Mouse (Mus musculus) heart, adult 2 months (tissue): ENCODE data around the gene Hmgcr. TPM values are rescaled to one million over a fixed set of nuclear protein-coding genes. Genes with fewer than 3 reads are reported as not detected.

Experiments
- DNase-seq, 2 experiments: peaks; one replicate each; pipeline ENCODE4 v3.0.0; 2021
- H3K27ac ChIP-seq: fragments of 200-600 bp; 2 replicates; pipeline ENCODE4 v1.8.1; 2022
- H3K27me3 ChIP-seq: fragments of 200-500 bp; 2 replicates; pipeline ENCODE4 v1.6.1; 2012; ENCODE audit warnings: mild to moderate bottlenecking, low read length, inconsistent platforms, mixed read lengths; ENCODE audit not compliant: control insufficient read depth, insufficient read depth
- H3K36me3 ChIP-seq: fragments of 200-500 bp; 2 replicates; pipeline ENCODE4 v1.6.1; 2012; ENCODE audit warnings: low read length, inconsistent platforms; ENCODE audit not compliant: control insufficient read depth, insufficient read depth
- H3K4me1 ChIP-seq: fragments of 200-500 bp; 2 replicates; pipeline ENCODE4 v1.6.1; 2011; ENCODE audit warnings: low read length; ENCODE audit not compliant: control insufficient read depth, insufficient read depth
- H3K4me3 ChIP-seq: fragments of 200-600 bp; 2 replicates; pipeline ENCODE4 v1.8.1; 2022
- H3K79me2 ChIP-seq: fragments of 200-500 bp; replicated peaks from 2 replicates; pipeline ENCODE4 v1.6.1; 2012; ENCODE audit warnings: mild to moderate bottlenecking, inconsistent platforms, low read length, moderate library complexity, mixed read lengths; ENCODE audit not compliant: control insufficient read depth, insufficient read depth
- H3K9ac ChIP-seq: fragments of 200-500 bp; 2 replicates; pipeline ENCODE4 v1.6.1; 2012; ENCODE audit warnings: low read depth, mild to moderate bottlenecking, control low read depth, inconsistent platforms, low read length, mixed read lengths
- CTCF ChIP-seq: fragments of 200-600 bp; IDR thresholded peaks from 2 replicates; pipeline ENCODE4 v1.8.1; 2022; ENCODE audit warnings: antibody characterized with exemption, mild to moderate bottlenecking, moderate library complexity
- EP300 ChIP-seq: fragments of 200-500 bp; IDR thresholded peaks from 2 replicates; pipeline ENCODE4 v1.6.1; 2011; ENCODE audit warnings: low read depth, low read length, control low read depth; ENCODE audit not compliant: insufficient read depth
- POLR2A ChIP-seq: fragments of 200-500 bp; IDR thresholded peaks from 2 replicates; pipeline ENCODE4 v1.6.1; 2011; ENCODE audit warnings: mild to moderate bottlenecking, low read depth, low read length, control low read depth; ENCODE audit not compliant: insufficient read depth
- whole genome bisulfite sequencing: fragments of 180-500 bp; shearing (Covaris S2); methylation state at CpG from one replicate; pipeline ENCODE4 v1.1.7; 2018; 5-methylcytosine and 5-hydroxymethylcytosine counted together
- intact Hi-C: fragments of 180-260 bp; cut with DNase I; formaldehyde crosslinking; loops from one replicate; pipeline ENCODE4 v1.15.1; 2025
- polyA plus RNA-seq: library from polyadenylated mRNA; depleted of rRNA; stranded (reverse); fragments of >200 nt; gene quantifications from 2 replicates; pipeline ENCODE4 v1.2.3, GENCODE M21; 2012
- total RNA-seq, 2 experiments: library from RNA; stranded (reverse); gene quantifications; 2 replicates each; pipeline ENCODE4 v1.2.3; 2021

The Hmgcr gene
- total and polyA plus RNA-seq, 3 experiments = 2.7 to 10.0 (median 8.4) TPM

DNA sequence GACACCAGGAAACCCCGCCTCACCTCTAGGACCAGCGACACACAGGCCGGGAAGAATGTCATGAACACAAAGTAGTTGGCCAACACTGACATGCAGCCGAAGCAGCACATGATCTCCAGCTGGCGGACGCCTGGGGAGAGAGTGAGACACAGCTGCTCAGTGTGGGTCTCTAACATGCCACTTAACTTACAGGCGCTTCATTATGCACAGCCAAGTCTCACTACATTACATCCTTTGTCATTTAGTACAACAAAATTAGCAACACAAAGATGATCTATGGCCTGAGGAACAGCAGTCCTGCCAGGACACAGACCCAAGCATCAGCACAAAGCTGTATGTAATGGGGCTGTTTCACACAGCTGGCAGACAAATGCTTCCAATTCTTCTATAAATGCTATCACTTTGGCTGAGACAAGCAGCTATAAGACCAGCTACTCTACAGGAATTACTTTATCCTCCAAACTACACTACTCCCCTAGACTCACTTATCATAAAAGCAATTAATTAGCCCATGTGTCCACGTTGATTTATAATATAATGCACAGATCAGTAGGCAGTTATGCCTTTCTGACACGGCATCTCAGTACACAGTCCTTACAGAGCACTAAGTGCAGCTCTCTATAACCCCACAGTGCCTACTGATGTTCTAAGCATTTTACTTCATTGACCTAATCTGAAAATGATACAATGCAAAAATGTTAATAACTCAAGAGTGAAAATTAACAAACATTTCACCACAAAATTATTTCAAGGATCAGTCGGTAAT lies 10.5 kb downstream of the Hmgcr start:
- Histone ChIP-seq H3K9ac (no peak overlapping the region), H3K27me3 (no peaks in the 10 kb centered on the region), H3K27ac (no peak overlapping the region), H3K79me2 (no peaks in the 10 kb centered on the region), H3K4me3 (no peak overlapping the region), H3K4me1 (no peaks in the 10 kb centered on the region), H3K36me3 (peaks cover 5% of the 10 kb centered on the region)
- 62% methylated on average over 10 of the region's 10 CpGs for WGBS
- intact Hi-C loops = no loop called here
- DNase-seq = peak; percentile 24 to 25
- no peak for TF ChIP-seq EP300
- no peak for TF ChIP-seq CTCF
- TF ChIP-seq POLR2A = no peak

GRCm38 (mm10) chr13:96658936-96659335 lies 11.8 kb downstream of the Hmgcr start:
- Histone ChIP-seq H3K27me3 (no peaks in the 10 kb centered on the region), H3K4me3 (no peak overlapping the region), H3K4me1 (no peaks in the 10 kb centered on the region), H3K79me2 (no peaks in the 10 kb centered on the region), H3K9ac (no peak overlapping the region), H3K27ac (no peak overlapping the region), H3K36me3 (peaks cover 5% of the 10 kb centered on the region)
- WGBS = 64% methylated on average over 7 of the region's 7 CpGs
- intact Hi-C loops = no loop called here
- no peak for TF ChIP-seq EP300
- no peak for TF ChIP-seq POLR2A
- no peak for TF ChIP-seq CTCF
- DNase-seq = no peak

GRCm38 (mm10) chr13:96656673-96657072 lies 14.1 kb downstream of the Hmgcr start:
- no peak overlapping the region for H3K9ac ChIP-seq
- intact Hi-C loops = no loop called here
- no peak for DNase-seq
- H3K27ac ChIP-seq = no peak overlapping the region
- H3K4me1 ChIP-seq = no peaks in the 10 kb centered on the region
- no peaks in the 10 kb centered on the region for H3K79me2 ChIP-seq
- no peak for TF ChIP-seq POLR2A
- TF ChIP-seq CTCF = no peak
- TF ChIP-seq EP300 = no peak
- H3K36me3 ChIP-seq = peaks cover 3% of the 10 kb centered on the region; the same call in 1 of the 2 replicates
- 88% methylated on average over 1 of the region's 1 CpGs for WGBS
- no peaks in the 10 kb centered on the region for H3K27me3 ChIP-seq
- H3K4me3 ChIP-seq = no peak overlapping the region

DNA sequence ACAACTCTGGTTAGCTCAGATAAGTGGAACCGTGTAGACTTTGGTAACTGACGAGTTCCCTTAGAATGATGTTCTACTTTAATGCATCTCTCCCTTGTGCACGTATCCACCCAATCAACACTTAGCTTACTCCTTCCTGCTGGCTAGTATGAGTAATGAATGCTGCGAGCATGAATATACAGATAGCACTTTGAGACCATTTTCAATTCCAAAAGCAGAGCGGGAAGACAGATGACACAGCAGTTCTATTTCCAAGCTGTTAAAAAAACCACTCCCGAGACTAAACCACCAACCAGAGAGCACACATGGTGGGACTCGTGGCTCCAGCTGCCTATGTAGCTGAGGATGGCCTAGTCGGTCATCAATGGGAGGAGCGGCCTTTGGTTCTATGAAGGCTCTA lies 17.7 kb downstream of the Hmgcr start:
- H3K79me2 ChIP-seq = no peaks in the 10 kb centered on the region
- TF ChIP-seq EP300 (no peak), CTCF (no peak), POLR2A (no peak)
- DNase-seq = no peak
- H3K9ac ChIP-seq = no peak overlapping the region
- H3K27me3 ChIP-seq = no peaks in the 10 kb centered on the region
- H3K36me3 ChIP-seq = no peaks in the 10 kb centered on the region; the same call in 1 of the 2 replicates
- H3K4me1 ChIP-seq = no peaks in the 10 kb centered on the region
- H3K4me3 ChIP-seq = no peak overlapping the region
- intact Hi-C loops = no loop called here
- WGBS = 78% methylated on average over 9 of the region's 9 CpGs
- no peak overlapping the region for H3K27ac ChIP-seq

GRCm38 (mm10) chr13:96645822-96646221 lies 24.9 kb downstream of the Hmgcr start:
- no peaks in the 10 kb centered on the region for H3K79me2 ChIP-seq
- no peaks in the 10 kb centered on the region for H3K27me3 ChIP-seq
- WGBS = 54% methylated on average over 5 of the region's 5 CpGs
- no peak for TF ChIP-seq POLR2A
- no peak for TF ChIP-seq EP300
- no peak for TF ChIP-seq CTCF
- no peak overlapping the region for H3K27ac ChIP-seq
- no peak overlapping the region for H3K9ac ChIP-seq
- no peaks in the 10 kb centered on the region for H3K36me3 ChIP-seq
- H3K4me1 ChIP-seq = no peaks in the 10 kb centered on the region
- no peak for DNase-seq
- intact Hi-C loops = no loop called here
- no peak overlapping the region for H3K4me3 ChIP-seq

- Histone ChIP-seq H3K79me2 (no peaks in the 10 kb centered on the region), H3K27me3 (no peaks in the 10 kb centered on the region), H3K4me3 (no peak overlapping the region), H3K36me3 (no peaks in the 10 kb centered on the region), H3K9ac (no peak overlapping the region), H3K27ac (no peak overlapping the region), H3K4me1 (no peaks in the 10 kb centered on the region)
- WGBS = 60% methylated on average over 2 of the region's 2 CpGs
- intact Hi-C loops = no loop called here
- DNase-seq = no peak
- no peak for TF ChIP-seq CTCF
- TF ChIP-seq POLR2A = no peak
- TF ChIP-seq EP300 = no peak
Measured at GRCm38 (mm10) chr13:96644168-96644567, 26.6 kb downstream of the Hmgcr start.
